Mouse (Mus musculus) megakaryocyte, embryonic 14.5 days (primary cell): ENCODE data around the gene Sall2.

ENCODE experiments used
- FLI1 ChIP-seq: IDR thresholded peaks from 2 replicates; pipeline ENCODE4 v1.6.1; 2012; ENCODE audit warnings: low read length, inconsistent platforms, mixed read lengths
- GATA1 ChIP-seq: IDR thresholded peaks from 3 replicates; pipeline ENCODE4 v1.6.1; 2012; ENCODE audit warnings: mixed read lengths, low read length, inconsistent platforms, borderline replicate concordance

GRCm38 (mm10) chr14:52283629-52284028 is 44.9 kb downstream of the Sall2 start:
- TF ChIP-seq FLI1 (no peak), GATA1 (no peak)
